Mouse (Mus musculus): ENCODE results near the gene Wnt10b. TPM values are rescaled to one million over a fixed set of nuclear protein-coding genes. Genes with fewer than 3 reads are reported as not detected.
"Not testable (repeated sequence)": the region's sequence is repeated elsewhere in the genome, so short reads cannot be mapped to it uniquely, and the experiment has no call there.

Gene Wnt10b
- total RNA-seq, 2 experiments from 2014 or later, result 2.7 TPM

GRCm38 (mm10) chr15:98775533-98775932 lies 2.4 kb downstream of the Wnt10b start:
- no peak for DNase-seq (ENCODE audit: low spot score in 2 of 2)

DNA sequence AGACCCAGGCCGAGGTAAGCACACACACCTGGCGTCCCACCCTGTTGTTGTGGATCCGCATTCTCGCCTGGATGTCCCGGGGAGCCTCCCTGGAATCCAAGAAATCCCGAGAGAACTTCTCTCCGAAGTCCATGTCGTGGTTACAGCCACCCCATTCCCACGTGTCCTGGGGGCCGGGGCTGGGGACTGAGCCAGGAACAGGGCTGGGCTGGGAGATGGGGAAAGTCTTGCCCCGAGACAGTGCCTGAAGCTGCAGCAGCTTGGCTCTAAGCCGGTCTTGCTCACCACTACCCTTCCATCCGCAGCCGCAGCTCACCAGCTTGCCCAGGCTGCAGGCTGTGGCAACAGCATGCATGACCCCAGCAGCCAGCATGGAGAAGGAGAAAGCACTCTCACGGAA lies 3.9 kb downstream of the Wnt10b start:
- DNase-seq (ENCODE audit: low spot score in 2 of 2), result no peak

- no peak for DNase-seq (ENCODE audit: low spot score in 2 of 2)
These were observed 5.3 kb downstream of the Wnt10b start for GRCm38 (mm10) chr15:98772511-98773211.

DNA sequence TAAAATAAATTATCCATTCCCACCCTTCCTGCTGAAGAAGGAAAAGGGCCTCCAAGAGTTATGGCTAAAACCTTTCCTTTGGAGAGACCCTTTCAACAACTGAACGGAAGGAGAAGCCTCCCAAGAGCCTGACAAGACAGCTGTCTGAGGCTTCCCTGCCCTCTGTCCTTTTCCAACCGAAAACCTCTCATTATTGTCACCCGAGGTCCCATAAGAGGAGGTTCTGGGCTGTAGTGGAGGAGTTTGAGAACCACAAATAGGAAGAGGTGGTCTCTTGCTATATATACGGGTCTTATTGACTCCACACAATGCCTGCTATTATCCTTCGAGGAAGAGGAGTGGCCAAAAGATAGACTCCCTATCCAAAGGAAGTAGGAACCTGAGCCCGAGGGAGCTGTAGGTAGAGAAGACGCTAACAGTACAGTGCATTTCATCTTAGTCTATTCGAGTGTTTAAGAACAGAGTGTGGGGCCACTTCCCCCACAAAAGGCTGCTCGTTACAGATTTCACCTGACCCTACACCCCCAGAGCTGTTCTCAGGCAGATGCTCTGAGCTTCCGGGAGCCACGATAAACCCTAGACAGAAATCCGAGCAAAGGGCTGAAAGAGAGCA lies 6.0 kb downstream of the Wnt10b start:
- no peak for DNase-seq (ENCODE audit: low spot score in 2 of 2)

- no peak for DNase-seq (ENCODE audit: low spot score in 2 of 2)
These were observed 9.7 kb downstream of the Wnt10b start for GRCm38 (mm10) chr15:98768259-98768658.

- no peak for DNase-seq (ENCODE audit: low spot score in 2 of 2)
These were observed 12.0 kb downstream of the Wnt10b start for GRCm38 (mm10) chr15:98765929-98766328.

GRCm38 (mm10) chr15:98762670-98763529 lies 15.1 kb downstream of the Wnt10b start, which contains the start of gene Arf3:
Gene Arf3, minus strand, starts transcription at chr15:98763214.
- peak; percentile 94 to 96 for DNase-seq (ENCODE audit: low spot score in 2 of 2)

- DNase-seq (ENCODE audit: low spot score in 2 of 2), result peak; percentile 58 to 72
These were observed 15.7 kb downstream of the Wnt10b start for GRCm38 (mm10) chr15:98762201-98762621.

DNA sequence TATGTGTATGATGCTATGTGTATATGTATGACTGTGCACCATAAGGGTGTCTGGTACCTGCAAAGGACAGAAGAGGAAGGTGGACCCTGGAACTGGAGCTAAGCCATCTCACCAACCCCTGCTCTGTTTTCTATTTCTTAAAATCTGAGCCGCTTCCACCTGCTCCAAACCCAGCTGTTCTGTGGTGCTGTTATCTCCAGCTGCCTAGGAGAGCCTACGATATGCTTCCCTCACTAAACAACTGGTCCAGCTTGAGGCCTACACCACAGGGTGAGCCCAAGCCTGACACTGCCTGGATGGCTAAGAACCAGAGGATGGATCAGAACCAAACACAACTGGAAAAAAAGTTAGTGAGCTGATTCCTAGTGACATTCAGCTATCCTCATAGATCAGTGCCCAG lies 23.8 kb downstream of the Wnt10b start:
- no peak for DNase-seq (ENCODE audit: low spot score in 2 of 2)

- DNase-seq (ENCODE audit: low spot score in 2 of 2), result no peak
These were observed 24.9 kb downstream of the Wnt10b start for GRCm38 (mm10) chr15:98753021-98753423.

- no peak for DNase-seq (ENCODE audit: low spot score in 2 of 2)
These were observed 28.9 kb downstream of the Wnt10b start for GRCm38 (mm10) chr15:98749093-98749492.

DNA sequence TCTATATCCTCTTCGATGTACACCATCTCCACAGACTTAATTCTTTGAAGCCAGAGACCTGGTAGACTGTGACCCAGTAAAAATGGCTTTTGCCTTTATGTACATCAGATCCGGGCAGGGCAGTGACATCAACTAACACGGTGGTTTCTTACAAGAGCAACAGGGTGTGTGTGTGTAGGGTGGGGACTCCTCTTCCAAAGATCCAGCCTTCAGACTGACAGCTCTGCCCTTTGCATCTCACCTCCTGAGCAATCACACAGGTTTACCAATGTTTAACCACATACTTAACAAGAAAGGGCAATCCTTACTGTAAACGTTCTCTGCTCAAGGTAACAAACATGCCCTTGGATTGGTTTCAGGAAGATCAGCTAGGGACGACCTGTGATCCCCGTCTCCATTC lies 30.7 kb downstream of the Wnt10b start:
- no peak for DNase-seq (ENCODE audit: low spot score in 2 of 2)

GRCm38 (mm10) chr15:98746344-98746965 lies 31.5 kb downstream of the Wnt10b start:
- DNase-seq (ENCODE audit: low spot score in 2 of 2), result no peak

- DNase-seq (ENCODE audit: low spot score in 2 of 2), result not testable (repeated sequence)
These were observed 34.1 kb downstream of the Wnt10b start for GRCm38 (mm10) chr15:98743863-98744262.

- DNase-seq (ENCODE audit: low spot score in 2 of 2), result no peak
These were observed 35.1 kb downstream of the Wnt10b start for GRCm38 (mm10) chr15:98742766-98743428.

GRCm38 (mm10) chr15:98740219-98740618 lies 37.7 kb downstream of the Wnt10b start:
- no peak for DNase-seq (ENCODE audit: low spot score in 2 of 2)

DNA sequence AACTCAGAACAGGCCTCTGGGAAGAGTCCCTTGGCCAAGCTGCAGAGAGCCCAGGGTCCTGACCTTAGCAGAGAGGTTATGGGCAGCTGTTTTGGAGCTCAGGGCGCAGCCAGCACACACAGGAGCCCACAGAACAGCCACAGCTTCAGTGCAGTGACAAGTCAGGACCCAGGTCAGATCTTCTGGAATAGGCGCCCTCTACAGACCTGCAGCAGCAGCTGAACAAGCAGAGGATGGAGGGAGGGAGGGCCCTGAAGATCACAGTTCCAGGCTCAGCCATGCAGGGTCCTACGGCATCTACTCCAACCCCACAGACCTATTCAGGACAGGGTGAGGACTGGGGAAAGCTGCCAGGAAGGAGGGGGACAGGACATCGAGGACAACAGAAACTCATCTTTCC lies 39.2 kb downstream of the Wnt10b start:
- no peak for DNase-seq (ENCODE audit: low spot score in 2 of 2)

GRCm38 (mm10) chr15:98737881-98738280 lies 40.1 kb downstream of the Wnt10b start:
- no peak for DNase-seq (ENCODE audit: low spot score in 2 of 2)

GRCm38 (mm10) chr15:98736521-98736920 lies 41.4 kb downstream of the Wnt10b start:
- DNase-seq (ENCODE audit: low spot score in 2 of 2), result no peak

DNA sequence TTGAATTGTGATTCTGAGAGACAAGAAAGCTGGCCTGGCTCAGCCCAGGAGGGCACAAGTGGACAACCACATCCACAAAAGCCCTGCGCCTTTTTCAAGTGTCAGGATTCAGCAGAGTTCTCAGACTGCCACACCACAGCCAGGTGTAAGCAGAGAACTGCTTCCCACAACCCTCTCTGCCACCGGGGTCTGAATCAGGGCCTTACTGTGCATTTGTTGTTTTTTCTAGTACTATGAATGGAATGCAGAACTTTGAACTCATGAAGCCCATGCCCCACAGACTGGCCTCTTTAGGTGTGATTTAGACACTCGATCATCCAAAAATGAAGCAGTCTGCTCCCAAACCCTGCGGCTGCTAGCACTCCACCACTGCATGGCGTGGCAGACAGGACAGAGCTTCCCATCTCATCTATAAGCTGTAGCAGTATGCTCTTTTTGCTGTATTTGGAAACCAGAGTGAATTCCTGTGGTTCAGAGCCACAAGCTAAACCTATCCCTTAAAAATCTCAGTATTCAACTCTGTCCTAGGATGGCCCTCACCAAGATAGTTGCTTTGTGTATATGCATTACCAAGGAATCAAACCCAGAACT lies 43.9 kb downstream of the Wnt10b start:
- DNase-seq (ENCODE audit: low spot score in 2 of 2), result no peak
